In the genomic region with DNA sequence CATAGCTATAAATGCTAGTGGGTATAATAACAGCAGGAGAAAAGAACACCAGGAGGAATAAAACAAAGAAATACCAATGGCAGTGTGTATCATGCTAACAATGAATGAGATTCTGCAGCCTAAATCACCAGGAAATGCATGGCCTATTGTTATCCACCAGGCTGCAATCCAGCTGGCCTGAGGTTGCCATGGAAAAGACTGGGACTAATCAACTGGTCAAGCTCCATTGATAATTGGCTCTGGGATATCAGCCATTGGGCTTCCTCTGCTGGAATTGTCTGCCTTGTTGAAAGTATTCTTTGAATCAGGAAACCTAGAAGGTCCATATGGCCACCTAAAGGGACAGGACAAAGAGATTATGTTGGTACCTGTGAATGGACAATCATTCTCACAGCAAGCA, we compare ENCODE assay signal across 13 mouse cellular contexts.
DNase-seq lines count a peak whose midpoint lies in the region; ATAC-seq lines count a peak whose summit lies in the region.
"Had no signal": no experiment of that assay in that cellular context is flagged by ENCODE, and none has a peak within 500 bp of the region (broad histone marks: within the 10 kb centered on the region; RNA-seq: fewer than 3 reads in every experiment).

No protein-coding gene starts in this region.

- H3K9me3 ChIP-seq in midbrain, embryonic 10.5 days (replicated peaks) = no peaks in the 10 kb centered on the region
- H3K9me3 ChIP-seq in midbrain, embryonic 15.5 days = no peaks in the 10 kb centered on the region
- H3K9me3 ChIP-seq in forebrain, embryonic 15.5 days = no peaks in the 10 kb centered on the region
- H3K9me3 ChIP-seq in midbrain, embryonic 13.5 days = no peaks in the 10 kb centered on the region

- H3K4me3 ChIP-seq in midbrain, embryonic 10.5 days = no peak overlapping the region
- H3K4me3 ChIP-seq in midbrain, embryonic 15.5 days = no peak overlapping the region
- H3K4me3 ChIP-seq in forebrain, embryonic 15.5 days = no peak overlapping the region
- no peak overlapping the region for H3K4me3 ChIP-seq in midbrain, embryonic 13.5 days (replicated peaks)
- H3K4me3 ChIP-seq: left cerebral cortex, adult 2 months had no signal

- H3K27ac ChIP-seq in midbrain, embryonic 10.5 days (replicated peaks) = peak overlapping the region; percentile 79
- no peak overlapping the region for H3K27ac ChIP-seq in midbrain, embryonic 15.5 days
- H3K27ac ChIP-seq in forebrain, embryonic 15.5 days (replicated peaks) = no peak overlapping the region
- H3K27ac ChIP-seq in midbrain, embryonic 13.5 days = no peak overlapping the region
- H3K27ac ChIP-seq: left cerebral cortex, adult 2 months had no signal

- peaks cover 13% of the 10 kb centered on the region for H3K4me1 ChIP-seq in midbrain, embryonic 10.5 days
- H3K4me1 ChIP-seq in midbrain, embryonic 15.5 days = no peaks in the 10 kb centered on the region
- H3K4me1 ChIP-seq in forebrain, embryonic 15.5 days = 0 out of 2 replicates have a peak, but pooled peaks cover 6% of the 10 kb centered on the region
- peaks cover 10% of the 10 kb centered on the region; the same call in 1 of the 2 replicates for H3K4me1 ChIP-seq in midbrain, embryonic 13.5 days (replicated peaks)

- no peak overlapping the region for H3K4me2 ChIP-seq in midbrain, embryonic 15.5 days
- no peak overlapping the region for H3K4me2 ChIP-seq in forebrain, embryonic 15.5 days (replicated peaks)
- H3K4me2 ChIP-seq in midbrain, embryonic 13.5 days (replicated peaks) = no peak overlapping the region

- no peaks in the 10 kb centered on the region for H3K36me3 ChIP-seq in midbrain, embryonic 10.5 days
- no peaks in the 10 kb centered on the region for H3K36me3 ChIP-seq in midbrain, embryonic 15.5 days (replicated peaks)
- H3K36me3 ChIP-seq in forebrain, embryonic 15.5 days = no peaks in the 10 kb centered on the region
- H3K36me3 ChIP-seq in midbrain, embryonic 13.5 days = no peaks in the 10 kb centered on the region

- H3K27me3 ChIP-seq in midbrain, embryonic 10.5 days (ENCODE audit: low read depth, poor library complexity, severe bottlenecking) = no peaks in the 10 kb centered on the region
- no peaks in the 10 kb centered on the region for H3K27me3 ChIP-seq in midbrain, embryonic 15.5 days (replicated peaks)
- H3K27me3 ChIP-seq in forebrain, embryonic 15.5 days = no peaks in the 10 kb centered on the region
- H3K27me3 ChIP-seq in midbrain, embryonic 13.5 days = no peaks in the 10 kb centered on the region

- peak; percentile 62 for DNase-seq in midbrain, embryonic 10.5 days (ENCODE audit: low spot score)
- no peak for DNase-seq in kidney, postnatal 10 days
- no peak for DNase-seq in right cerebral cortex, postnatal 25 days
- no peak for DNase-seq in cerebellum, adult 9-10 months
- no peak for DNase-seq in kidney, adult 8-10 months
- DNase-seq: heart, postnatal 4 days; kidney, postnatal 25 days; thymus, adult 18-20 months had no signal

- H3K9ac ChIP-seq in midbrain, embryonic 15.5 days = no peak overlapping the region
- no peak overlapping the region for H3K9ac ChIP-seq in forebrain, embryonic 15.5 days (replicated peaks)
- no peak overlapping the region for H3K9ac ChIP-seq in midbrain, embryonic 13.5 days (replicated peaks)

- ATAC-seq in midbrain, embryonic 15.5 days (replicated peaks) = no peak
- peak; percentile 58; the same call in 1 of the 2 replicates for ATAC-seq in forebrain, embryonic 15.5 days (replicated peaks)
- peak; percentile 86; the same call in 1 of the 2 replicates for ATAC-seq in midbrain, embryonic 13.5 days
- ATAC-seq: lung, postnatal 0 days had no signal
